Mouse (Mus musculus) liver, postnatal 0 days (tissue): ENCODE measurements at regions not wholly inside any gene's neighbourhood (a gene's known extent, or its start where the extent isn't known, plus 50 kb on each side); places are given as distances from the start of the nearest gene placed in this dataset.

Experiments
- CTCF ChIP-seq: sonication (generic); IDR thresholded peaks from 2 replicates; pipeline ENCODE4 v1.5.1; 2016; ENCODE audit warnings: antibody characterized with exemption, low read depth
- EP300 ChIP-seq: IDR thresholded peaks from 2 replicates; pipeline ENCODE4 v1.6.1; 2016; ENCODE audit warnings: antibody characterized with exemption, low read depth, mild to moderate bottlenecking

- no peak for TF ChIP-seq CTCF
- TF ChIP-seq EP300: no peak
Observed at GRCm38 (mm10) chr1:124790130-124790529, 645.4 kb downstream of the Actr3 start.
